Mouse (Mus musculus) kidney, embryonic 14.5 days (tissue): ENCODE data around the gene Senp5. TPM values are rescaled to one million over a fixed set of nuclear protein-coding genes. Genes with fewer than 3 reads are reported as not detected.
"Not testable (repeated sequence)": the region's sequence is repeated elsewhere in the genome, so short reads cannot be mapped to it uniquely, and the experiment has no call there.

Source experiments
- ATAC-seq: fragments of 200-750 bp; cut with Nextera tagmentation; 2 replicates; pipeline ENCODE4 v1.8.0; 2017; ENCODE audit warnings: moderate number of reproducible peaks, mild to moderate bottlenecking, moderate TSS enrichment, moderate library complexity; ENCODE audit not compliant: low FRiP score, low TSS enrichment
- H3K27ac ChIP-seq: fragments of 300-500 bp; sonication (generic); 2 replicates; pipeline ENCODE4 v1.5.1; 2014; ENCODE audit warnings: low read depth, mild to moderate bottlenecking, low read length, moderate library complexity, mixed read lengths
- H3K27me3 ChIP-seq: fragments of 300-500 bp; sonication (generic); 2 replicates; pipeline ENCODE4 v1.6.1; 2014; ENCODE audit warnings: mild to moderate bottlenecking, low read length; ENCODE audit not compliant: control insufficient read depth, insufficient read depth
- H3K36me3 ChIP-seq: fragments of 300-500 bp; sonication (generic); 2 replicates; pipeline ENCODE4 v1.6.1; 2014; ENCODE audit warnings: low read length, mixed read lengths; ENCODE audit not compliant: control insufficient read depth, insufficient read depth
- H3K4me1 ChIP-seq: fragments of 300-500 bp; sonication (generic); 2 replicates; pipeline ENCODE4 v1.6.1; 2014; ENCODE audit warnings: low read length, mixed read lengths; ENCODE audit not compliant: control insufficient read depth, insufficient read depth
- H3K4me2 ChIP-seq: fragments of 300-500 bp; sonication (generic); replicated peaks from 2 replicates; pipeline ENCODE4 v1.6.1; 2014; ENCODE audit warnings: low read depth, mild to moderate bottlenecking, low read length
- H3K4me3 ChIP-seq: fragments of 300-500 bp; sonication (generic); 2 replicates; pipeline ENCODE4 v1.5.1; 2014; ENCODE audit warnings: mild to moderate bottlenecking, low read length
- H3K9ac ChIP-seq: fragments of 300-500 bp; sonication (generic); 2 replicates; pipeline ENCODE4 v1.6.1; 2014; ENCODE audit warnings: low read depth, mild to moderate bottlenecking, low read length, moderate library complexity
- H3K9me3 ChIP-seq: fragments of 300-500 bp; sonication (generic); 2 replicates; pipeline ENCODE4 v1.6.1; 2016; ENCODE audit warnings: low read length; ENCODE audit not compliant: control insufficient read depth
- WGBS: fragments of 180-500 bp; shearing (Covaris S2); extraction: QIAGEN DNeasy Blood & Tissue Kit; methylation state at CpG from one replicate; pipeline ENCODE4 v1.1.7; 2014; 5-methylcytosine and 5-hydroxymethylcytosine counted together
- polyA plus RNA-seq: library from polyadenylated mRNA; unstranded; fragments of >200 nt; fragmentation: Nextera tagmentation; extraction: Ambion mirVana; gene quantifications from 2 replicates; pipeline ENCODE4 v1.2.1, GENCODE M21; 2014

Senp5 gene
- polyA plus RNA-seq, 1 experiment from 2014 or later: 11.6 TPM

DNA sequence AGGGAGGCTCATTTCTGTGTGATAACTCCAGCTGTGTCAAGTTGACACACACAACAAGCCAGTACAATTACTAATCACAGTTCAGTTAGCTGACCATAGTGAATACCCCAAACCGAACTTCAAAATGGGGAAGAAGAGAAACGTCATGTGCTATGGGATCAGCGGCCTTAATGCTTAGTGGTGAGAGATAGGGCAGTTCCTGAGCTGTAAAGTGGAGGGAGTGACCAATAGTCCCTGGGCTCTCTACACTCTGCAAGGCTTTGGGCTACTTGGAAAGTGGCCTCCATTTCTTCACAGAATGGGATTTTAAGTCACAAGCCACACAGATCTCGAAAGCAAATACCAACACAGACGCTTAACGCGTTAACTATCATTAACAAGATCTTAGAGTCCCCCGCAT is 55.8 kb downstream of the Senp5 start:
- Histone ChIP-seq H3K4me3 (peak overlapping the region; percentile 74), H3K27ac (no peak overlapping the region), H3K36me3 (peaks cover 11% of the 10 kb centered on the region; the same call in 1 of the 2 replicates), H3K27me3 (no peaks in the 10 kb centered on the region), H3K4me2 (peak overlapping the region; percentile 87), H3K9me3 (no peaks in the 10 kb centered on the region), H3K4me1 (peaks cover 16% of the 10 kb centered on the region), H3K9ac (peak overlapping the region; percentile 94)
- WGBS: 28% methylated on average over 8 of the region's 8 CpGs
- no peak for ATAC-seq

DNA sequence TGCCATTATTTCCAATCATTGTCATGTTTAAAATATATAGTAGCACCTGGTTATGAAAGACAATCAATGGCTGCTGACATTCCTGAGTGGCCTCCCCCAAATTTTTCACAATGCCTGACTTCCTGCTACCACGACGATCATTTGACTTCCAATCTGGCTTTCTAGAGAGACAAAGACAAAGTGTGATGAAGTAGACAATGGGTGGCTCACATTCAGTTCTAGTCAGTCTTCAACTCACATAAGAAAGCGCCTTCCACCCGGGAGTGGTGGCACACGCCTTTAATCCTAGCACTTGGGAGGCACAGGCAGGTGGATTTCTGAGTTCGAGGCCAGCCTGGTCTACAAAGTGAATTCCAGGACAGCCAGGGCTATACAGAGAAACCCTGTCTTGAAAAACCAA is 57.1 kb downstream of the Senp5 start:
- not testable (repeated sequence) for H3K4me2 ChIP-seq, H3K27ac ChIP-seq, H3K9ac ChIP-seq, H3K27me3 ChIP-seq, ATAC-seq, H3K9me3 ChIP-seq, H3K4me3 ChIP-seq, H3K36me3 ChIP-seq
- 85% methylated on average over 6 of the region's 6 CpGs for WGBS
- peaks cover 16% of the 10 kb centered on the region for H3K4me1 ChIP-seq

DNA sequence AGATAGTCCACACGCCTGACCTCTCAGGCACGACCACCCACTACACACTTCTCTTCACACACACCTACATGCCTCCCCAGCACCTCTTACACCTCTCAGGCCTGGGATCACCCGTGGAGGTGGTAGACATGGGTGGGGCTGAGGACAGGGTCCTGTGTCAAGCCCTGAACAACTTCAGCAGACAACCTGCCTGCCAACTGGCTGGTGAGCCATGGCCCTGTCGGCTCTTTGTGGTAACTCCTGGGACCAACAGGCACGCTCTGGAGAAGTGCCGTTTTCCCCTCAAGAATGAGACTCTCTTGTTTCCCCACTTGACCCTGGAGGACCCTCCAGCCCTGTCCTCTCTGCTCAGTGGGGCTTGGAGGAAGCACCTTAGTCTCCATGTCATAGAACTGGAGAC is 57.7 kb downstream of the Senp5 start:
- Histone ChIP-seq H3K27me3 (no peaks in the 10 kb centered on the region), H3K4me2 (no peak overlapping the region), H3K9me3 (no peaks in the 10 kb centered on the region), H3K4me1 (peaks cover 16% of the 10 kb centered on the region), H3K27ac (no peak overlapping the region), H3K4me3 (no peak overlapping the region), H3K36me3 (0 out of 2 replicates have a peak, but pooled peaks cover 3% of the 10 kb centered on the region), H3K9ac (no peak overlapping the region)
- 88% methylated on average over 6 of the region's 6 CpGs for WGBS
- no peak for ATAC-seq

DNA sequence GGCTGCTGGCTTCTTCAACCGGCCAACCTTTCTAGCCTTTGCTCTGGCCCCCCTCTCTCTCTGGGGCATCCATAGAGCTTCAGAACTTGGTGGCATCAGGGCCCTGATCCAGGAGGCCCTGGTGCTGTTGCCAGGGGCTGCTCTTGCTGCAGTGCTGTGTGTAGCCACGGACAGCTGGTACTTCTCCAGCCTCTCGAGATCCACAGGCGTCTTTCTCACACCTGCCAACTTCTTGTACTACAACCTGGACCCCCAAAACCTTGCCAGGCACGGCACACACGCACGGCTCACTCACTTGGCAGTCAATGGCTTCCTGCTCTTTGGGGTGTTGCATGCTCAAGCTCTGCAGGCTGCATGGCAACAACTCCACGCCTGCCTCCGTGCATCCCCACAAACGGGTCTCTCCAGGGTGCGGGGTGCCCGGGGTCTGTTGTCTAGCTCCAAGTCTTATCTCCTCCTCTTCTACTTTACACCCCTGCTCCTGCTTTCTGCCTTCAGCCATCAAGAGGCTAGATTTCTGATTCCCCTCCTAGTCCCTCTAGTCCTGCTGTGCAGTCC is 58.3 kb downstream of the Senp5 start:
- H3K4me3 ChIP-seq: no peak overlapping the region

DNA sequence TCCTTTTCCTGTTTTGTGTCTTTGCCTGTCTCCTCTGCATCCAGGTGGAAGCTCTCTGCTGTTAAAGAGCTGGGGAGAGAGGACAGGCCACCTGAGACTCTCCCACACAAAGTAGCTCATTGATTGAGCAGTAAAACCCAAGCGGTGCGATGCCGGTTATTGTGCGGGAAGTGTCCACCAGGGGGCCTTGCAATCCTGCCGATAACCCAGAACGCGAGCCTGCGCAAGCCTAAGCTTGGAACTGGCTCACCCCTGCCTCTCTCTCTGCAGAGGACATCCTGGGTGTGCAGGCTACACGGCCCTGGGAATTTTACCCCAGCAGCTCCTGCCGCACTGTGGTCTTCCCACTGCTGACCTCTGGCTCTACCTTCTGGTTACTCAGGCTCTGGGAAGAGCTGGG is 59.1 kb downstream of the Senp5 start:
- no peak overlapping the region for H3K4me2 ChIP-seq
- H3K27me3 ChIP-seq: no peaks in the 10 kb centered on the region
- no peak overlapping the region for H3K4me3 ChIP-seq
- peak overlapping the region; percentile 18; the same call in 1 of the 2 replicates for H3K9ac ChIP-seq
- WGBS: 4% methylated on average over 10 of the region's 10 CpGs
- H3K27ac ChIP-seq: no peak overlapping the region
- ATAC-seq: peak; percentile 34
- H3K36me3 ChIP-seq: 0 out of 2 replicates have a peak, but pooled peaks cover 3% of the 10 kb centered on the region
- H3K9me3 ChIP-seq: no peaks in the 10 kb centered on the region
- peaks cover 10% of the 10 kb centered on the region; the same call in 1 of the 2 replicates for H3K4me1 ChIP-seq

More for the DNA sequence above, 58.3 kb downstream of the Senp5 start:
- Histone ChIP-seq H3K27ac (no peak overlapping the region), H3K9ac (no peak overlapping the region), H3K36me3 (0 out of 2 replicates have a peak, but pooled peaks cover 3% of the 10 kb centered on the region), H3K9me3 (no peaks in the 10 kb centered on the region), H3K27me3 (no peaks in the 10 kb centered on the region), H3K4me1 (peaks cover 16% of the 10 kb centered on the region), H3K4me2 (no peak overlapping the region)
- ATAC-seq: no peak
- WGBS: 91% methylated on average over 12 of the region's 12 CpGs

DNA sequence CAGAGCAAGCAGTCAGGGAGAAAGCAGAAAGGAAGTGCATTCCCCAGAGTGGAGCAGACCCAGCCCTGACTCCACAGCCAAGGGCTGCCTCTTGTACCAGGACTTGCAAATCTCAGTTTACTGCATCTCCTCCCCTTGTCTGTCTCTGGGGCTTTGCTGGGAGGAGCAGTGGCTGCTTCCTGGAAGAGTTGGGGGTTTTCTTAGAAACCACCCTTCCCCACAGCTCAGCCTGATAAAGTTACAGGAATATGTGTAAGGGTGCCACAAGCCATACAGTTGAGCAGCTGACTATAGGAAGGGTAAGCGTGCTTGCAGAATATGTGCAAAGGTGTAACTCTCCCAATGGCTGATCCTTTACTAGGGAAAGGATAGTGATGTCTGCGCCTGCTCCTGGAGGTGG is 62.5 kb downstream of the Senp5 start:
- H3K4me3 ChIP-seq: no peak overlapping the region
- ATAC-seq: no peak

DNA sequence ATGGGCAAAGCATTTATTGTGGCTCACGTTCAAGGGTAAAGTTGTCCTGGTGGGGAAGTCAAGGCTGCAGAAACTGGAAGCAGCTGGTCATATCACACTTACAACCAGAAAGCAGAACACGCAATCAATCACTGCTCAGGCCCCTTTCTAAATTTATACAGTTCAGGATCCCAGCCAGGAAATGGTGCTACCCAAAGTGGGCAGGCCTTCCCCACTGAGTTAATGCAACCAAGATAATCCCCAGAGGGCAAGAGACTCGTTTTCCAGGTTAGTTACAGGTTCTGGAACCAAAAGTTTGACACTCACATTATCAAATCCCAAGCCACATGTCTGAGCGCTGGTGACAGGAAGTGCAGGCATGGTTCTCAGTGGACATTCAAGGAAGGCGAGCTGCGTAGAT is 64.2 kb downstream of the Senp5 start:
- 74% methylated on average over 6 of the region's 6 CpGs for WGBS
- H3K4me3 ChIP-seq: no peak overlapping the region
- no peak overlapping the region for H3K4me2 ChIP-seq
- no peaks in the 10 kb centered on the region for H3K9me3 ChIP-seq
- H3K27me3 ChIP-seq: peaks cover 27% of the 10 kb centered on the region
- H3K4me1 ChIP-seq: peaks cover 11% of the 10 kb centered on the region
- H3K9ac ChIP-seq: no peak overlapping the region
- H3K27ac ChIP-seq: no peak overlapping the region
- ATAC-seq: no peak
- no peaks in the 10 kb centered on the region for H3K36me3 ChIP-seq

More for the DNA sequence above, 62.5 kb downstream of the Senp5 start:
- no peak overlapping the region for H3K27ac ChIP-seq
- 68% methylated on average over 2 of the region's 2 CpGs for WGBS
- no peak overlapping the region for H3K9ac ChIP-seq
- H3K4me1 ChIP-seq: no peaks in the 10 kb centered on the region
- H3K9me3 ChIP-seq: no peaks in the 10 kb centered on the region
- H3K4me2 ChIP-seq: no peak overlapping the region
- peaks cover 11% of the 10 kb centered on the region for H3K27me3 ChIP-seq
- H3K36me3 ChIP-seq: no peaks in the 10 kb centered on the region

DNA sequence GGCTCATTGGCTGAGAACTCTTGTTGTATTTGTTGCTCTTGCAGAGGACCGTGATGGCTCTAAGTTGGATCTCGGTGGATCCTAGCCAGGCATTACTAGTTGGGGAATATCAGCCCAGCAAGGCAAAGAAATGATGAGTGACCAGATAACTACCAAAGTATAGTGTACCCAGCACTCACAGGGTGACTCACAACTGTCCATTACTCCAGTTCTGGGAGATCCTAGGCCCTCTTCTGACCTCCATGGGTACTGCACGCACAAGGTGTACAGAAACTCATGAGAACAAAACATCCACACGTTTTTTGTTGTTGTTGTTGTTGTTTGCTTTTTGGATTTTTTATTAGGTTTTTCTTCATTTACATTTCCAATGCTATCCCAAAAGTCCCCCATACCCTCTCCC is 66.5 kb downstream of the Senp5 start:
- Histone ChIP-seq H3K4me3 (no peak overlapping the region), H3K27me3 (peaks cover 34% of the 10 kb centered on the region), H3K9ac (no peak overlapping the region), H3K36me3 (no peaks in the 10 kb centered on the region), H3K4me2 (no peak overlapping the region), H3K4me1 (peaks cover 14% of the 10 kb centered on the region), H3K27ac (no peak overlapping the region), H3K9me3 (no peaks in the 10 kb centered on the region)
- 81% methylated on average over 4 of the region's 4 CpGs for WGBS
- ATAC-seq: no peak

DNA sequence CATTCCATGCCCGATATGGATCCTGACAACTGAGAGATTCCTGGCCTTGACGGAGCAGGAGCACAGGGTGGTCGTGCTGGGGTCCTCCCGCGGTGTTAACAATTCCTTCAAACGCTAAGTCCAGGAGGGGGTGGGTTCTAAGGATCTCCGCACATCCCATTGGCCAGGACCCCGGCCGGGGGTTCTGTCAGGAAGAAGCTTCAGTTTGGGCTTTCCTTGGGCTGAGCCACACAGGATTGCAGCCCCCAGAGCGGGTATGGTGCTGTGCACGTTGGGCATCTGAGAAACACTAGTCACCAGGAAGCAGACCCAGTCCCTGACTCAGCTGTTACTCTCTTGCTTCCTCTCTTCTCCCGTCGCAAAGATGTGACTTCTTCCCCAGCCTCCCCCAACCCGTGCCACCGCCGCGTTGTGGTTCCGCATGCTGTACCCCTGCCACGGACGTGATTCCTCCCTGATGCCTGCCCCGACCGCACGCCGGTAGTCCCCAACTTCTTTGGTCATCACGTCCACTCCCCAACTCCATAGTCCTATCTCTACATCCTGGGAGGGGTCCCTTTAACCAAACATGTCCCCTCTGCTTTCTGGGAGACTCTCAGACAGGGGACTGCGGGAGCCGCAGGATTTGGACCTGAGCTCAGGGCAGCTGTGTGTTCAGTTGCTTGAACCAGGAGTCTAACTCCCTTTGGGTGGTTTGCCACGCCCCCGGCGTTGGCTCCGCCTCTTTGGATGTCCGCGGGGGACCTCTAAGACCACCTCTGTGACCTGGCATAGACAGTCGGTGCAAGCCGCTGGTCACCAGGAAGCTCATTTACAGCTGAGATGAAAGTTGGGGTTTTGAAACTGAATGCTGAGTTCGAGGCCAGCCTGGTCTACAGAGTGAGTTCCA is 67.8 kb downstream of the Senp5 start:
- 5% methylated on average over 36 of the region's 36 CpGs for WGBS
- Histone ChIP-seq H3K27ac (no peak overlapping the region), H3K4me2 (peak overlapping the region; percentile 49), H3K4me3 (peak overlapping the region; percentile 32), H3K4me1 (peaks cover 14% of the 10 kb centered on the region), H3K9me3 (no peaks in the 10 kb centered on the region), H3K27me3 (peaks cover 34% of the 10 kb centered on the region), H3K36me3 (no peaks in the 10 kb centered on the region), H3K9ac (peak overlapping the region; percentile 18; the same call in 1 of the 2 replicates)
- ATAC-seq: no peak
